Mouse (Mus musculus): ENCODE data around the gene Lrrc61.

DNA sequence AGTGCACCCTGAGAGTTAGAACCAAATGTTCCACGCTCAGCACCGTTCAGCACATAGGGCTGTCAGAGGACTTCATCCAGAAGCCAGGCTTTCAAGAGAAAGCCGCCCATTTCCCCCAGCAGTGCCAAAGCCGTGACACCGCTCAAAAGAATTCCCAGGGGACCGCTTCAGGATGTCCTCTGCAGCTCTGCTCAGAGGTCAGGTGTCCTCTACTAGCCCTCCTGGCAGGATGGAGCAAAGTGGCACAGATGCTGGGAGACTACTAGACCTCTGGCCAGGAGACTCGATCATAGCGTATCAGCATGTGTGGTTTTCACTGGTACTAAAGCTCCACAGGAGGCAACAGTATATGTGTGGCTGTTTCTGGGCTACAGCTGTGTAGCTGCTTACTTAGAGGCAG, 19.7 kb upstream of the Lrrc61 start:
- TF ChIP-seq CTCF (IDR thresholded peaks at IDR 0.05; ENCODE audit: low read depth) (no peak), EP300 (IDR thresholded peaks at IDR 0.05; ENCODE audit: low read depth) (no peak)
